Mouse (Mus musculus): ENCODE results near the gene Olfr891.

- TF ChIP-seq CTCF (IDR thresholded peaks at IDR 0.05; ENCODE audit: control insufficient read depth, insufficient read depth, low read length) (no peak), POLR2A (IDR thresholded peaks at IDR 0.05; ENCODE audit: borderline replicate concordance, control insufficient read depth, low read depth, low read length) (no peak)
Measured at GRCm38 (mm10) chr9:38180721-38181120, at the start of gene Olfr891.
